Mouse (Mus musculus): ENCODE measurements around the gene Tmem229b. TPM values are rescaled to one million over a fixed set of nuclear protein-coding genes. Genes with fewer than 3 reads are reported as not detected.
"Not testable (repeated sequence)": the region's sequence is repeated elsewhere in the genome, so short reads cannot be mapped to it uniquely, and the experiment has no call there.

Gene Tmem229b
- polyA plus RNA-seq, 1 experiment from 2014 or later, result 62.1 TPM

GRCm38 (mm10) chr12:79041436-79041835 is 34.0 kb upstream of the Tmem229b start:
- Histone ChIP-seq H3K9me3 (ENCODE audit: control insufficient read depth, low read length) (no peaks in the 10 kb centered on the region), H3K9ac (replicated peaks; ENCODE audit: low read length) (no peak overlapping the region), H3K36me3 (ENCODE audit: control insufficient read depth, insufficient read depth, low read length) (0 out of 2 replicates have a peak, but pooled peaks cover 16% of the 10 kb centered on the region), H3K4me2 (ENCODE audit: low read length) (no peak overlapping the region), H3K4me1 (ENCODE audit: control insufficient read depth, insufficient read depth, low read length) (no peaks in the 10 kb centered on the region), H3K27me3 (ENCODE audit: control insufficient read depth, insufficient read depth, low read length) (no peaks in the 10 kb centered on the region), H3K4me3 (replicated peaks; ENCODE audit: low read depth, low read length) (no peak overlapping the region), H3K27ac (replicated peaks; ENCODE audit: low read depth, low read length) (no peak overlapping the region)
- no peak for DNase-seq
- no peak for ATAC-seq (ENCODE audit: low FRiP score, low TSS enrichment)

GRCm38 (mm10) chr12:79040201-79040827 is 32.9 kb upstream of the Tmem229b start:
- DNase-seq (no peak), ATAC-seq (ENCODE audit: low FRiP score, low TSS enrichment) (no peak)
- H3K27ac ChIP-seq (replicated peaks; ENCODE audit: low read depth, low read length), result no peak overlapping the region
- H3K4me3 ChIP-seq (replicated peaks; ENCODE audit: low read depth, low read length), result no peak overlapping the region
- H3K4me2 ChIP-seq (ENCODE audit: low read length), result no peak overlapping the region
- WGBS, result 90% methylated on average over 11 of the region's 11 CpGs
- no peaks in the 10 kb centered on the region for H3K27me3 ChIP-seq (ENCODE audit: control insufficient read depth, insufficient read depth, low read length)
- no peaks in the 10 kb centered on the region for H3K9me3 ChIP-seq (ENCODE audit: control insufficient read depth, low read length)
- H3K36me3 ChIP-seq (ENCODE audit: control insufficient read depth, insufficient read depth, low read length), result 0 out of 2 replicates have a peak, but pooled peaks cover 12% of the 10 kb centered on the region
- no peaks in the 10 kb centered on the region for H3K4me1 ChIP-seq (ENCODE audit: control insufficient read depth, insufficient read depth, low read length)
- no peak overlapping the region for H3K9ac ChIP-seq (replicated peaks; ENCODE audit: low read length)

GRCm38 (mm10) chr12:79039708-79040107 is 32.3 kb upstream of the Tmem229b start:
- 0 out of 2 replicates have a peak, but pooled peaks cover 12% of the 10 kb centered on the region for H3K36me3 ChIP-seq (ENCODE audit: control insufficient read depth, insufficient read depth, low read length)
- ATAC-seq (ENCODE audit: low FRiP score, low TSS enrichment) (no peak), DNase-seq (no peak)
- no peak overlapping the region for H3K9ac ChIP-seq (replicated peaks; ENCODE audit: low read length)
- 70% methylated on average over 8 of the region's 8 CpGs for WGBS
- H3K27ac ChIP-seq (replicated peaks; ENCODE audit: low read depth, low read length), result no peak overlapping the region
- H3K4me1 ChIP-seq (ENCODE audit: control insufficient read depth, insufficient read depth, low read length), result no peaks in the 10 kb centered on the region
- no peaks in the 10 kb centered on the region for H3K27me3 ChIP-seq (ENCODE audit: control insufficient read depth, insufficient read depth, low read length)
- no peaks in the 10 kb centered on the region for H3K9me3 ChIP-seq (ENCODE audit: control insufficient read depth, low read length)
- no peak overlapping the region for H3K4me2 ChIP-seq (ENCODE audit: low read length)
- no peak overlapping the region for H3K4me3 ChIP-seq (replicated peaks; ENCODE audit: low read depth, low read length)

GRCm38 (mm10) chr12:79035349-79035748 is 27.9 kb upstream of the Tmem229b start:
- H3K4me1 ChIP-seq (ENCODE audit: control insufficient read depth, insufficient read depth, low read length), result no peaks in the 10 kb centered on the region
- DNase-seq (no peak), ATAC-seq (ENCODE audit: low FRiP score, low TSS enrichment) (no peak)
- 24% methylated on average over 3 of the region's 3 CpGs for WGBS
- H3K36me3 ChIP-seq (ENCODE audit: control insufficient read depth, insufficient read depth, low read length), result no peaks in the 10 kb centered on the region
- no peak overlapping the region for H3K27ac ChIP-seq (replicated peaks; ENCODE audit: low read depth, low read length)
- no peak overlapping the region for H3K4me3 ChIP-seq (replicated peaks; ENCODE audit: low read depth, low read length)
- H3K4me2 ChIP-seq (ENCODE audit: low read length), result no peak overlapping the region
- no peaks in the 10 kb centered on the region for H3K27me3 ChIP-seq (ENCODE audit: control insufficient read depth, insufficient read depth, low read length)
- no peaks in the 10 kb centered on the region for H3K9me3 ChIP-seq (ENCODE audit: control insufficient read depth, low read length)
- H3K9ac ChIP-seq (replicated peaks; ENCODE audit: low read length), result no peak overlapping the region

GRCm38 (mm10) chr12:79034331-79034730 is 26.9 kb upstream of the Tmem229b start:
- no peak for ATAC-seq (ENCODE audit: low FRiP score, low TSS enrichment)

GRCm38 (mm10) chr12:79028911-79029861 is 21.8 kb upstream of the Tmem229b start, which contains the start of gene Plekhh1:
Gene Plekhh1, plus strand, starts transcription at chr12:79029163.
- Histone ChIP-seq H3K36me3 (ENCODE audit: control insufficient read depth, insufficient read depth, low read length) (no peaks in the 10 kb centered on the region), H3K9me3 (ENCODE audit: control insufficient read depth, low read length) (no peaks in the 10 kb centered on the region), H3K4me2 (ENCODE audit: low read length) (peak within 1 kb of the TSS; percentile 94), H3K27ac (replicated peaks; ENCODE audit: low read depth, low read length) (peak within 1 kb of the TSS; percentile 70), H3K4me1 (ENCODE audit: control insufficient read depth, insufficient read depth, low read length) (peaks cover 3% of the 10 kb centered on the region; the same call in 1 of the 2 replicates), H3K27me3 (ENCODE audit: control insufficient read depth, insufficient read depth, low read length) (no peaks in the 10 kb centered on the region), H3K9ac (replicated peaks; ENCODE audit: low read length) (peak within 1 kb of the TSS; percentile 89), H3K4me3 (replicated peaks; ENCODE audit: low read depth, low read length) (peak within 1 kb of the TSS; percentile 81)
- under 1% methylated on average over 75 of the region's 80 CpGs for WGBS
- ATAC-seq (ENCODE audit: low FRiP score, low TSS enrichment) (peak; percentile 89), DNase-seq (peak; percentile 84)

More at GRCm38 (mm10) chr12:79034331-79034730, 26.9 kb upstream of the Tmem229b start:
- 99% methylated on average over 2 of the region's 2 CpGs for WGBS
- DNase-seq, result no peak
- Histone ChIP-seq H3K4me1 (ENCODE audit: control insufficient read depth, insufficient read depth, low read length) (no peaks in the 10 kb centered on the region; the same call in 1 of the 2 replicates), H3K4me3 (replicated peaks; ENCODE audit: low read depth, low read length) (no peak overlapping the region), H3K4me2 (ENCODE audit: low read length) (no peak overlapping the region), H3K9ac (replicated peaks; ENCODE audit: low read length) (no peak overlapping the region), H3K27me3 (ENCODE audit: control insufficient read depth, insufficient read depth, low read length) (no peaks in the 10 kb centered on the region), H3K27ac (replicated peaks; ENCODE audit: low read depth, low read length) (no peak overlapping the region), H3K9me3 (ENCODE audit: control insufficient read depth, low read length) (no peaks in the 10 kb centered on the region), H3K36me3 (ENCODE audit: control insufficient read depth, insufficient read depth, low read length) (no peaks in the 10 kb centered on the region)

GRCm38 (mm10) chr12:79027526-79027925 is 20.1 kb upstream of the Tmem229b start:
- H3K9me3 ChIP-seq (ENCODE audit: control insufficient read depth, low read length); H3K4me2 ChIP-seq (ENCODE audit: low read length); H3K27me3 ChIP-seq (ENCODE audit: control insufficient read depth, insufficient read depth, low read length); H3K4me1 ChIP-seq (ENCODE audit: control insufficient read depth, insufficient read depth, low read length); H3K27ac ChIP-seq (replicated peaks; ENCODE audit: low read depth, low read length); ATAC-seq (ENCODE audit: low FRiP score, low TSS enrichment); H3K9ac ChIP-seq (replicated peaks; ENCODE audit: low read length); DNase-seq; H3K4me3 ChIP-seq (replicated peaks; ENCODE audit: low read depth, low read length); H3K36me3 ChIP-seq (ENCODE audit: control insufficient read depth, insufficient read depth, low read length): not testable (repeated sequence)
- 95% methylated on average over 8 of the region's 8 CpGs for WGBS

GRCm38 (mm10) chr12:79022882-79023281 is 15.5 kb upstream of the Tmem229b start:
- H3K9me3 ChIP-seq (ENCODE audit: control insufficient read depth, low read length), result no peaks in the 10 kb centered on the region
- peak; percentile 74 for DNase-seq
- 14% methylated on average over 3 of the region's 3 CpGs for WGBS
- H3K4me3 ChIP-seq (replicated peaks; ENCODE audit: low read depth, low read length), result no peak overlapping the region
- H3K36me3 ChIP-seq (ENCODE audit: control insufficient read depth, insufficient read depth, low read length), result no peaks in the 10 kb centered on the region
- no peak overlapping the region for H3K4me2 ChIP-seq (ENCODE audit: low read length)
- H3K27me3 ChIP-seq (ENCODE audit: control insufficient read depth, insufficient read depth, low read length), result no peaks in the 10 kb centered on the region
- H3K4me1 ChIP-seq (ENCODE audit: control insufficient read depth, insufficient read depth, low read length), result no peaks in the 10 kb centered on the region
- H3K27ac ChIP-seq (replicated peaks; ENCODE audit: low read depth, low read length), result no peak overlapping the region
- ATAC-seq (ENCODE audit: low FRiP score, low TSS enrichment), result no peak
- no peak overlapping the region for H3K9ac ChIP-seq (replicated peaks; ENCODE audit: low read length)

Measured in midbrain, embryonic 14.5 days (tissue).